Mouse (Mus musculus): ENCODE measurements around the gene Herc1. TPM values are rescaled to one million over a fixed set of nuclear protein-coding genes. Genes with fewer than 3 reads are reported as not detected.

Herc1 gene
- polyA plus RNA-seq, 1 experiment from 2014 or later: 42.2 TPM

- no peak for ATAC-seq (ENCODE audit: low FRiP score)
- H3K4me2 ChIP-seq (replicated peaks; ENCODE audit: low read depth, low read length): no peak overlapping the region
- H3K36me3 ChIP-seq (ENCODE audit: control insufficient read depth, insufficient read depth, low read length): peaks cover 13% of the 10 kb centered on the region
- H3K27me3 ChIP-seq (ENCODE audit: control insufficient read depth, insufficient read depth, low read length): no peaks in the 10 kb centered on the region
- H3K27ac ChIP-seq (ENCODE audit: low read depth, low read length): no peak overlapping the region
- no peak for DNase-seq (ENCODE audit: low spot score)
- H3K9me3 ChIP-seq (ENCODE audit: control insufficient read depth, low read length): no peaks in the 10 kb centered on the region
- no peaks in the 10 kb centered on the region for H3K4me1 ChIP-seq (replicated peaks; ENCODE audit: control insufficient read depth, insufficient read depth, low read length)
- WGBS: 95% methylated on average over 6 of the region's 6 CpGs
- no peak overlapping the region for H3K4me3 ChIP-seq (ENCODE audit: low read depth, low read length)
- no peak overlapping the region for H3K9ac ChIP-seq (ENCODE audit: low read depth, low read length)
Observed at GRCm38 (mm10) chr9:66516296-66516940, 166.2 kb downstream of the Herc1 start.

GRCm38 (mm10) chr9:66517746-66518145, 167.5 kb downstream of the Herc1 start:
- ATAC-seq (ENCODE audit: low FRiP score) (no peak), DNase-seq (ENCODE audit: low spot score) (no peak)
- H3K4me1 ChIP-seq (replicated peaks; ENCODE audit: control insufficient read depth, insufficient read depth, low read length): no peaks in the 10 kb centered on the region
- H3K36me3 ChIP-seq (ENCODE audit: control insufficient read depth, insufficient read depth, low read length): peaks cover 13% of the 10 kb centered on the region
- no peak overlapping the region for H3K4me3 ChIP-seq (ENCODE audit: low read depth, low read length)
- no peaks in the 10 kb centered on the region for H3K9me3 ChIP-seq (ENCODE audit: control insufficient read depth, low read length)
- no peaks in the 10 kb centered on the region for H3K27me3 ChIP-seq (ENCODE audit: control insufficient read depth, insufficient read depth, low read length)
- H3K9ac ChIP-seq (ENCODE audit: low read depth, low read length): no peak overlapping the region
- H3K4me2 ChIP-seq (replicated peaks; ENCODE audit: low read depth, low read length): no peak overlapping the region
- H3K27ac ChIP-seq (ENCODE audit: low read depth, low read length): no peak overlapping the region
- WGBS: 89% methylated on average over 10 of the region's 10 CpGs

GRCm38 (mm10) chr9:66518251-66518650, 168.0 kb downstream of the Herc1 start:
- ATAC-seq (ENCODE audit: low FRiP score) (no peak), DNase-seq (ENCODE audit: low spot score) (no peak)
- H3K4me1 ChIP-seq (replicated peaks; ENCODE audit: control insufficient read depth, insufficient read depth, low read length): no peaks in the 10 kb centered on the region
- no peaks in the 10 kb centered on the region for H3K27me3 ChIP-seq (ENCODE audit: control insufficient read depth, insufficient read depth, low read length)
- H3K27ac ChIP-seq (ENCODE audit: low read depth, low read length): no peak overlapping the region
- 80% methylated on average over 5 of the region's 5 CpGs for WGBS
- no peaks in the 10 kb centered on the region for H3K9me3 ChIP-seq (ENCODE audit: control insufficient read depth, low read length)
- peaks cover 13% of the 10 kb centered on the region for H3K36me3 ChIP-seq (ENCODE audit: control insufficient read depth, insufficient read depth, low read length)
- no peak overlapping the region for H3K4me2 ChIP-seq (replicated peaks; ENCODE audit: low read depth, low read length)
- no peak overlapping the region for H3K9ac ChIP-seq (ENCODE audit: low read depth, low read length)
- no peak overlapping the region for H3K4me3 ChIP-seq (ENCODE audit: low read depth, low read length)

- H3K9ac ChIP-seq (ENCODE audit: low read depth, low read length): no peak overlapping the region
- no peak for ATAC-seq (ENCODE audit: low FRiP score)
- 80% methylated on average over 5 of the region's 5 CpGs for WGBS
Observed at GRCm38 (mm10) chr9:66518901-66519300, 168.7 kb downstream of the Herc1 start.

GRCm38 (mm10) chr9:66520299-66520698, 170.0 kb downstream of the Herc1 start:
- no peaks in the 10 kb centered on the region for H3K4me1 ChIP-seq (replicated peaks; ENCODE audit: control insufficient read depth, insufficient read depth, low read length)
- no peak overlapping the region for H3K9ac ChIP-seq (ENCODE audit: low read depth, low read length)
- ATAC-seq (ENCODE audit: low FRiP score): no peak
- H3K4me3 ChIP-seq (ENCODE audit: low read depth, low read length): no peak overlapping the region
- no peak overlapping the region for H3K4me2 ChIP-seq (replicated peaks; ENCODE audit: low read depth, low read length)
- H3K9me3 ChIP-seq (ENCODE audit: control insufficient read depth, low read length): no peaks in the 10 kb centered on the region
- WGBS: 98% methylated on average over 4 of the region's 4 CpGs
- H3K36me3 ChIP-seq (ENCODE audit: control insufficient read depth, insufficient read depth, low read length): peaks cover 15% of the 10 kb centered on the region
- no peak for DNase-seq (ENCODE audit: low spot score)
- H3K27ac ChIP-seq (ENCODE audit: low read depth, low read length): no peak overlapping the region
- H3K27me3 ChIP-seq (ENCODE audit: control insufficient read depth, insufficient read depth, low read length): no peaks in the 10 kb centered on the region

More at GRCm38 (mm10) chr9:66518901-66519300, 168.7 kb downstream of the Herc1 start:
- no peaks in the 10 kb centered on the region for H3K4me1 ChIP-seq (replicated peaks; ENCODE audit: control insufficient read depth, insufficient read depth, low read length)
- H3K27ac ChIP-seq (ENCODE audit: low read depth, low read length): no peak overlapping the region
- DNase-seq (ENCODE audit: low spot score): no peak
- H3K9me3 ChIP-seq (ENCODE audit: control insufficient read depth, low read length): no peaks in the 10 kb centered on the region
- no peak overlapping the region for H3K4me3 ChIP-seq (ENCODE audit: low read depth, low read length)
- H3K27me3 ChIP-seq (ENCODE audit: control insufficient read depth, insufficient read depth, low read length): no peaks in the 10 kb centered on the region
- H3K4me2 ChIP-seq (replicated peaks; ENCODE audit: low read depth, low read length): no peak overlapping the region
- H3K36me3 ChIP-seq (ENCODE audit: control insufficient read depth, insufficient read depth, low read length): peaks cover 13% of the 10 kb centered on the region

- H3K9me3 ChIP-seq (ENCODE audit: control insufficient read depth, low read length): no peaks in the 10 kb centered on the region
- WGBS: 94% methylated on average over 3 of the region's 3 CpGs
- DNase-seq (ENCODE audit: low spot score) (no peak), ATAC-seq (ENCODE audit: low FRiP score) (no peak)
- H3K27me3 ChIP-seq (ENCODE audit: control insufficient read depth, insufficient read depth, low read length): no peaks in the 10 kb centered on the region
- no peak overlapping the region for H3K9ac ChIP-seq (ENCODE audit: low read depth, low read length)
- H3K36me3 ChIP-seq (ENCODE audit: control insufficient read depth, insufficient read depth, low read length): peaks cover 12% of the 10 kb centered on the region
- no peaks in the 10 kb centered on the region for H3K4me1 ChIP-seq (replicated peaks; ENCODE audit: control insufficient read depth, insufficient read depth, low read length)
- H3K27ac ChIP-seq (ENCODE audit: low read depth, low read length): no peak overlapping the region
- H3K4me2 ChIP-seq (replicated peaks; ENCODE audit: low read depth, low read length): no peak overlapping the region
- no peak overlapping the region for H3K4me3 ChIP-seq (ENCODE audit: low read depth, low read length)
Observed at GRCm38 (mm10) chr9:66521595-66521994, 171.3 kb downstream of the Herc1 start.

- Histone ChIP-seq H3K27me3 (ENCODE audit: control insufficient read depth, insufficient read depth, low read length) (no peaks in the 10 kb centered on the region), H3K9ac (ENCODE audit: low read depth, low read length) (no peak overlapping the region), H3K4me1 (replicated peaks; ENCODE audit: control insufficient read depth, insufficient read depth, low read length) (no peaks in the 10 kb centered on the region), H3K4me3 (ENCODE audit: low read depth, low read length) (no peak overlapping the region), H3K36me3 (ENCODE audit: control insufficient read depth, insufficient read depth, low read length) (no peaks in the 10 kb centered on the region), H3K4me2 (replicated peaks; ENCODE audit: low read depth, low read length) (no peak overlapping the region), H3K9me3 (ENCODE audit: control insufficient read depth, low read length) (no peaks in the 10 kb centered on the region), H3K27ac (ENCODE audit: low read depth, low read length) (no peak overlapping the region)
- ATAC-seq (ENCODE audit: low FRiP score) (no peak), DNase-seq (ENCODE audit: low spot score) (no peak)
- WGBS: 80% methylated on average over 4 of the region's 4 CpGs
Observed at GRCm38 (mm10) chr9:66542785-66543184, 192.5 kb downstream of the Herc1 start.

Other genes with a start within 250 kb of the Herc1 start
- gene Snx1, start 223.9 kb upstream of the Herc1 start, polyA plus RNA-seq (2014; fragmentation: Nextera tagmentation; extraction: Ambion mirVana): 127 and 140 TPM in 2 replicates
- gene Ciao2a, start 223.8 kb upstream of the Herc1 start, polyA plus RNA-seq (2014; fragmentation: Nextera tagmentation; extraction: Ambion mirVana): 144 and 146 TPM in 2 replicates
- gene Dapk2, start 192.2 kb upstream of the Herc1 start, polyA plus RNA-seq (2014; fragmentation: Nextera tagmentation; extraction: Ambion mirVana): 2.7 and 4.4 TPM in 2 replicates
- 2.0 and 2.7 TPM in 2 replicates for gene Fbxl22, start 164.1 kb downstream of the Herc1 start, polyA plus RNA-seq (2014; fragmentation: Nextera tagmentation; extraction: Ambion mirVana)
- gene Usp3, start 242.7 kb downstream of the Herc1 start, polyA plus RNA-seq (2014; fragmentation: Nextera tagmentation; extraction: Ambion mirVana): 101 and 117 TPM in 2 replicates

Data from hindbrain, embryonic 11.5 days (tissue).